In genomic region chr2:164053767-164054166, GRCm38 (mm10) we compare ENCODE assay signal across 13 mouse cellular contexts. TPM values are rescaled to one million over a fixed set of nuclear protein-coding genes. Genes with fewer than 3 reads are reported as not detected.
DNase-seq lines count a peak whose midpoint lies in the region; ATAC-seq lines count a peak whose summit lies in the region.
"Had no signal": no experiment of that assay in that cellular context is flagged by ENCODE, and none has a peak within 500 bp of the region (broad histone marks: within the 10 kb centered on the region; RNA-seq: fewer than 3 reads in every experiment).

No protein-coding gene starts in this region.

- peak; percentile 91 for ATAC-seq in heart, embryonic 16.5 days (replicated peaks; ENCODE audit: extremely low read depth, insufficient read depth, low FRiP score)
- ATAC-seq: Patski had no signal

- 47% methylated on average over 8 of the region's 8 CpGs for WGBS in heart, embryonic 16.5 days

- H3K36me3 ChIP-seq in heart, embryonic 16.5 days (ENCODE audit: control insufficient read depth, insufficient read depth), result peaks cover 30% of the 10 kb centered on the region

- no peak overlapping the region for H3K4me3 ChIP-seq in heart, embryonic 16.5 days (ENCODE audit: low read length)
- H3K4me3 ChIP-seq: hindbrain, embryonic 10.5 days; limb, embryonic 12.5 days; neural tube, embryonic 13.5 days had no signal

- H3K27ac ChIP-seq in heart, embryonic 16.5 days (ENCODE audit: low read length), result peak overlapping the region; percentile 72
- H3K27ac ChIP-seq: hindbrain, embryonic 10.5 days; limb, embryonic 12.5 days; neural tube, embryonic 13.5 days had no signal

- peaks cover 5% of the 10 kb centered on the region; the same call in 1 of the 2 replicates for H3K27me3 ChIP-seq in heart, embryonic 16.5 days (ENCODE audit: control insufficient read depth, insufficient read depth, low read length)
- H3K27me3 ChIP-seq: limb, embryonic 12.5 days; neural tube, embryonic 13.5 days; Patski had no signal

- peaks cover 12% of the 10 kb centered on the region for H3K4me1 ChIP-seq in heart, embryonic 16.5 days (ENCODE audit: control insufficient read depth, insufficient read depth, low read length)
- H3K4me1 ChIP-seq: hindbrain, embryonic 10.5 days; limb, embryonic 12.5 days; neural tube, embryonic 13.5 days had no signal

- H3K4me2 ChIP-seq in heart, embryonic 16.5 days (ENCODE audit: low read depth, low read length), result peak overlapping the region; percentile 45
- H3K4me2 ChIP-seq: limb, embryonic 12.5 days; neural tube, embryonic 13.5 days had no signal

- peak; percentile 21 for DNase-seq in gastrocnemius, postnatal 14 days
- no peak for DNase-seq in gastrocnemius, postnatal 36 days
- DNase-seq in adipocyte (ENCODE audit: low spot score), result peak; percentile 54
- DNase-seq in cerebellum, adult 9-11 months, result peak; percentile 89
- DNase-seq in layer of hippocampus, adult 8-10 months (ENCODE audit: low spot score in 2 of 2), result no peak
- no peak for DNase-seq in right cerebral cortex, postnatal 4 days
- no peak for DNase-seq in layer of hippocampus, postnatal 10 days (ENCODE audit: low spot score in 2 of 2)
- DNase-seq: kidney, postnatal 14 days had no signal

- intact Hi-C loops in gastrocnemius, postnatal 14 days (cut with DNase I; ENCODE audit: low total_unique reads), result no loop called here
- intact Hi-C loops in gastrocnemius, postnatal 36 days (cut with DNase I), result no loop called here

- H3K9ac ChIP-seq in heart, embryonic 16.5 days (ENCODE audit: low read length), result no peak overlapping the region
- H3K9ac ChIP-seq: limb, embryonic 12.5 days; neural tube, embryonic 13.5 days had no signal

- no peaks in the 10 kb centered on the region for H3K9me3 ChIP-seq in heart, embryonic 16.5 days (replicated peaks; ENCODE audit: control insufficient read depth, low read length)
- H3K9me3 ChIP-seq: hindbrain, embryonic 10.5 days; limb, embryonic 12.5 days; neural tube, embryonic 13.5 days had no signal

RNA-seq across cellular contexts. Expression of gene Stk4, which starts 16.4 kb away (rescaled TPM):
- 10 to 100 TPM; 10.0 to 10.3 TPM for total RNA-seq in gastrocnemius, postnatal 14 days (2021)
- 1 to 10 TPM; 6.1 to 9.8 TPM for total RNA-seq in gastrocnemius, postnatal 36 days (2021)
- polyA plus RNA-seq in heart, embryonic 16.5 days (2015; fragmentation: Nextera tagmentation; extraction: Ambion mirVana), result 15.2 and 17.8 TPM in 2 replicates
- total RNA-seq in layer of hippocampus, adult 8-10 months (2022), result 10 to 100 TPM; 41.1 to 55.7 (median 46.3) TPM
- 10 to 100 TPM; 36.7 to 41.4 TPM for total RNA-seq in layer of hippocampus, postnatal 10 days (2021)

RNA-seq across cellular contexts. Expression of gene Tomm34, which starts 17.2 kb away (rescaled TPM):
- total RNA-seq in gastrocnemius, postnatal 14 days (2021), result 10 to 100 TPM; 11.7 to 14.6 TPM
- 10 to 100 TPM; 10.4 to 11.4 TPM for total RNA-seq in gastrocnemius, postnatal 36 days (2021)
- polyA plus RNA-seq in heart, embryonic 16.5 days (2015; fragmentation: Nextera tagmentation; extraction: Ambion mirVana), result 49.4 and 51.6 TPM in 2 replicates
- 100 to 1,000 TPM; 108 to 114 (median 109) TPM for total RNA-seq in layer of hippocampus, adult 8-10 months (2022)
- 10 to 100 TPM; 41.8 to 43.6 TPM for total RNA-seq in layer of hippocampus, postnatal 10 days (2021)

RNA-seq across cellular contexts. Expression of gene Pabpc1l, which starts 28.5 kb away (rescaled TPM):
- under 1 TPM; 0.84 TPM for total RNA-seq in gastrocnemius, postnatal 14 days (2021)
- under 1 TPM in 1 of 2 experiments, not detected in 1; 0.54 TPM for total RNA-seq in gastrocnemius, postnatal 36 days (2021)
- polyA plus RNA-seq in heart, embryonic 16.5 days (2015; fragmentation: Nextera tagmentation; extraction: Ambion mirVana), result 0.57 and 0.80 TPM in 2 replicates
- 1 to 10 TPM in 1 of 4 experiments, under 1 TPM in 3; 0.45 to 1.5 (median 0.87) TPM for total RNA-seq in layer of hippocampus, adult 8-10 months (2022)
- total RNA-seq in layer of hippocampus, postnatal 10 days (2021), result 1 to 10 TPM; 1.7 TPM

RNA-seq across cellular contexts. Expression of gene Ywhab, which starts 59.0 kb away (rescaled TPM):
- 10 to 100 TPM; 52.4 to 59.3 TPM for total RNA-seq in gastrocnemius, postnatal 14 days (2021)
- 10 to 100 TPM; 34.7 to 37.9 TPM for total RNA-seq in gastrocnemius, postnatal 36 days (2021)
- 198 TPM in 2 replicates for polyA plus RNA-seq in heart, embryonic 16.5 days (2015; fragmentation: Nextera tagmentation; extraction: Ambion mirVana)
- total RNA-seq in layer of hippocampus, adult 8-10 months (2022), result 100 to 1,000 TPM; 458 to 531 (median 484) TPM
- 100 to 1,000 TPM; 562 to 599 TPM for total RNA-seq in layer of hippocampus, postnatal 10 days (2021)

Comparison
In these comparisons a context has a peak if more than half of its experiments do, and no peak if none do; other contexts are left out.
1. DNase-seq: peak in gastrocnemius, postnatal 14 days (single experiment), adipocyte (single experiment) and cerebellum, adult 9-11 months (single experiment); none in gastrocnemius, postnatal 36 days (0 of 2), layer of hippocampus, adult 8-10 months (0 of 2), right cerebral cortex, postnatal 4 days (single experiment) and layer of hippocampus, postnatal 10 days (0 of 2).